Mouse (Mus musculus) cortical plate, adult 2 months (tissue): ENCODE data around the gene Spryd4. TPM values are rescaled to one million over a fixed set of nuclear protein-coding genes. Genes with fewer than 3 reads are reported as not detected.
"Not testable (repeated sequence)": the region's sequence is repeated elsewhere in the genome, so short reads cannot be mapped to it uniquely, and the experiment has no call there.

Source experiments
- H3K27ac ChIP-seq: fragments of 200-500 bp; 2 replicates; pipeline ENCODE4 v1.5.1; 2012; ENCODE audit warnings: low read length, control low read depth, inconsistent platforms; ENCODE audit not compliant: insufficient read depth
- H3K4me1 ChIP-seq: fragments of 200-500 bp; 2 replicates; pipeline ENCODE4 v1.6.1; 2011; ENCODE audit warnings: low read length; ENCODE audit not compliant: control insufficient read depth, insufficient read depth
- H3K4me3 ChIP-seq: fragments of 200-500 bp; 2 replicates; pipeline ENCODE4 v1.5.1; 2011; ENCODE audit warnings: mild to moderate bottlenecking, low read length, control low read depth; ENCODE audit not compliant: insufficient read depth
- CTCF ChIP-seq: fragments of 200-500 bp; IDR thresholded peaks from 2 replicates; pipeline ENCODE4 v1.5.1; 2011; ENCODE audit warnings: mild to moderate bottlenecking, control low read depth, low read length; ENCODE audit not compliant: insufficient read depth; ENCODE audit errors: extremely low read depth
- POLR2A ChIP-seq: fragments of 200-500 bp; IDR thresholded peaks from 2 replicates; pipeline ENCODE4 v1.6.1; 2011; ENCODE audit warnings: mild to moderate bottlenecking, low read length, control low read depth; ENCODE audit not compliant: insufficient read depth; ENCODE audit errors: extremely low read depth
- polyA plus RNA-seq: library from polyadenylated mRNA; depleted of rRNA; stranded (reverse); fragments of >200 nt; gene quantifications from 2 replicates; pipeline ENCODE4 v1.2.3, GENCODE M21; 2012

Gene Spryd4
- polyA plus RNA-seq, 1 experiment: 10.0 TPM

DNA sequence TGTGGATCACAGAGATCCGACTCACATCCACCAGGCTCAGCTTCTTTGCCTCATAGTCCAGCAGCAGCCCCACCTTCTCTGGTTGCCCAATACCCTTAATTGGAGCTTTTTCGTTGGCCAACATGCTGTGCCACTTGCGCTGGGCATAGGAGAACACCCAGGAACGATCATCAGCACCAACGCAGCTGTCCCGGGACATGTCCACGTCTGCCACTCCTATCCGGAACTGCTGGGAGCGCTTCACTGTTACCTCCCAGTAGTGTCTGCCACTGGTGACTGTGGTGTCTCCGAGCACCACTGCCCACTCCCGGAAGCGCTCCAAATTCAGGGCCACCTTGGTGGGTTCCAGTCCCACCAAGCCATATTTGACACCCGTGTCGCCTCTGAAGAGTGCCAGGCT is 653 bp downstream of the Spryd4 start:
- Histone ChIP-seq H3K27ac (no peak overlapping the region), H3K4me3 (peak overlapping the region; percentile 39), H3K4me1 (0 out of 2 replicates have a peak, but pooled peaks cover 3% of the 10 kb centered on the region)
- TF ChIP-seq POLR2A: no peak

DNA sequence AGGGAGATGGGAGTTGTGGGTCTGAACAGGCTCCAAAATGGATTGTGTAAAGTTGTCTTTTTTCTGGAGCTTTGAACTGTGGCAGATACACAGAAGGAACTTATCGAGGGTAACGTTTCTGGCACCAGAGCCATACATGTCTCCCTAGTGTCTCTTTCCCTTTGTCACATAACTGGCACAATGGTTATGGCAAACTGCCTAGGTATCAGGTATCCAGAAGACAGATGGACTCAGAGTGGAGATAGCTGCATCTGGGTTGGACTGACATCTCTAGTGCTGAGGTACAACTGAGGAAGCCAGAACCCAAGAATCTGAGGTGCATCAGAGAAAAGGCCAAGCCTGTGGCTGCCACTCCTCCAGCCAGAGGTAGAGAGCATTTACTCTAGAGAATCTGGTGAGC is 1.5 kb downstream of the Spryd4 start:
- Histone ChIP-seq H3K4me1 (0 out of 2 replicates have a peak, but pooled peaks cover 3% of the 10 kb centered on the region), H3K4me3 (no peak overlapping the region; the same call in 1 of the 2 replicates), H3K27ac (no peak overlapping the region)
- TF ChIP-seq CTCF (no peak), POLR2A (no peak)

DNA sequence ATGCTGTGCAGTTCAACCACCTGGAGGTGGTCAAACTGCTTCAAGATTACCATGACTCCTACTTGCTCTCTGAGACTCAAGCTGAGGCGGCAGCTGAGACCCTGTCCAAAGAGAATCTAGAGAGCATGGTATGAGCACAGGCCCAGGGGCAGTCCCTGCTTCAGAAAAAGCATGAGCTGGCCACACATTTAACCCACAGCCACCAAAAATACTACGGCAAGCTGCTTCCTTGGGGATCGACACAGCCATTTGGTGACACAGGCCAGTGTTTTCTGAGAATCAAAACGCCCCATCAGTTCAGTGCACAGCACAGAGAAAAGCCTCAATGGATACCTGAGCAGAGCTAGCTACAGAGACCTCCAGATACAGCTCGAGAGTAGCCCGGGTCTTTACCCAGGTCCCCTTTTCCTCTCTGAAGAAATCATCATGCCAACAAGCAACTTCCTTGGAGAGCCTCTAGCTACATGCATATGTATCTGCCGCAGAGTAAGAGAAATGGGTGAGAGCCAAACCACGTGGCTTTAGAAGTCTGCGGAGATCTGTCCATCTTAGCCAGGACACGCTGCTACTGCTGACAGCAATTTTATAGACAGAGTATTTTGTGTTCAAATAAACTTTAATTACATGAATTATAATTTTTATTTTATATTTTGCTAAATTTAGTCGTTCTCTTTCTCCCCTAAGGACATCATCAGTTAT is 2.1 kb downstream of the Spryd4 start:
- Histone ChIP-seq H3K4me1 (0 out of 2 replicates have a peak, but pooled peaks cover 3% of the 10 kb centered on the region), H3K27ac (no peak overlapping the region), H3K4me3 (no peak overlapping the region; the same call in 1 of the 2 replicates)
- TF ChIP-seq CTCF (no peak), POLR2A (no peak)

DNA sequence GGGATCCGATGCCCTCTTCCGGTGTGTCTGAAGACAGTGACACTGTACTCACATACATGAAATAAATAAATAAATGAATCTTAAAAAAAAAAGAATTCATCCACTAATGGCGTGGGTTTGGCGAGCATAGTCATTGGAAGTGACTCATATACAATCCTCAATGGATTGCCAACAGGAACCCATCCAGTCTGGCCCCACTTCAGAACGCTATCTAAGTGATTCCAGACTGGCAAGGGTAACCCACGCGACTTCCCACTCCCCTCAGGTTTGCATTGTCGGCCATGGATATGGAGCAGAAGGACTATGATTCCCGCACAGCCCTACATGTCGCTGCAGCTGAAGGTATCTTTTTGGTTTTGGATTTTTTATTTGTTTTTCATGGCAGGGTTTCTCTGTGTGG is 3.3 kb downstream of the Spryd4 start:
- TF ChIP-seq CTCF: no peak
- TF ChIP-seq POLR2A: no peak
- Histone ChIP-seq H3K4me1 (0 out of 2 replicates have a peak, but pooled peaks cover 3% of the 10 kb centered on the region), H3K27ac (no peak overlapping the region), H3K4me3 (no peak overlapping the region)

DNA sequence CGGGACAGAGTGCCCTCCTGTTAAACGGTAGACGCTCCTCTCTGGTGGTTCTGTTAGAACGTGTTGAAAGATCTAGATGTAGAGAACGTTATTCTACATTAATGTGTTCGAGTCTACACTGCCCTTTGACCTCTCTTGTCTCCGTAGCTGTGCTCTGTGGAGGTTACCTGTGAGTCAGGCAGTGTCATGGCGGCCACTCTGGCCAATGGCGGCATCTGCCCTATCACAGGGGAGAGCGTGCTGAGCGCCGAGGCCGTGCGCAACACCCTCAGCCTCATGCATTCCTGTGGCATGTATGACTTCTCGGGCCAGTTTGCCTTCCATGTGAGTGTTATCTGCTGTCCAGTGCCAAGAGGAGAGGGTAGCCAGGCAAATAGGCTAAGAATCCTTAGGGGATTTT is 6.7 kb downstream of the Spryd4 start:
- TF ChIP-seq POLR2A (no peak), CTCF (no peak)
- no peak overlapping the region for H3K4me3 ChIP-seq
- H3K27ac ChIP-seq: no peak overlapping the region

GRCm38 (mm10) chr10:128201856-128202255 is 9.8 kb downstream of the Spryd4 start:
- H3K27ac ChIP-seq: no peak overlapping the region
- no peaks in the 10 kb centered on the region for H3K4me1 ChIP-seq
- TF ChIP-seq POLR2A (no peak), CTCF (no peak)
- H3K4me3 ChIP-seq: no peak overlapping the region

More for the DNA sequence above, 6.7 kb downstream of the Spryd4 start:
- H3K4me1 ChIP-seq: no peaks in the 10 kb centered on the region

DNA sequence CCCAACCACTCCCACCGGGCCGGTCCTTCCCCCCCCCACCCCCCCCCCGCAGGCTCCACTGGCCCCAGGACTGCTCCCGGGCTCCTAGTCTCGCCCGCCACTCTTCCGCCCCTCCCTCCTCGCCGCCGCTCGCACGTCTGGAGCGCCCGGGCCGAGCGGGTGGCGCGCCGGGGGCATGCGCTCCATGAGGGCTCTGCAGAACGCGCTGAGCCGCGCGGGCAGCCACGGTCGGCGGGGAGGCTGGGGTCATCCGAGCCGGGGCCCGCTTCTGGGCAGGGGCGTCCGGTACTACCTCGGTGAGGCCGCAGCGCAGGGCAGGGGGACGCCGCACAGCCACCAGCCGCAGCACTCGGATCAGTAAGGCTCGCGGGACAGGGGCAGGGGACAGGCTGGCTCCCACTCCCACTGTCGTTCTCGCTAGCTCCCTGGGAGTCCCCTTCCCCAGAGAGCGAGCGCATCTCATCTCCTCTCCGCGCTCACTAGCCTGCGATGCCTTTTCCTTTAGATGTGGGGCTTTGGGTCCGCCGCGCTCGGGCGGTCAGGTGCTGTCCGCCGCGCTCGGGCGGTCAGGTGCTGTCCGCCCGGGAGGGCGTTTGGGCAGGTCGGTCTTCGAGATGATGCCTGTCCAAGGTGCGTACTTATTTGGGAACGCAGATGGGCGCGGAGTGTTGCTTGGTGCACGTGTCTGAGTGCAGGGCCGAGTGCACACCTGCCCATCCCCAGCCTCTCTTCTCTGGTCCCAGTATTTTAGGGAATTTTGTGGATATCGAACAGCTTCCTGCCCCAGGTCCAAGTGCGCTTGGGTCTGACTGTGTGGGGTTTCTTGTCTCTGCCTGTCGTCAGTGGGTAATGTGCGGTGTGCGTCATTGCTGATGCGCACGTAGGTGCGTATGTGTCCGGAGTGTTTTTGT is 16.8 kb downstream of the Spryd4 start:
- TF ChIP-seq CTCF: no peak
- peak; percentile 98 for TF ChIP-seq POLR2A
- Histone ChIP-seq H3K27ac (peak overlapping the region; percentile 4; the same call in 1 of the 2 replicates), H3K4me3 (peak overlapping the region; percentile 57), H3K4me1 (no peaks in the 10 kb centered on the region)

GRCm38 (mm10) chr10:128194024-128194550 is 17.5 kb downstream of the Spryd4 start, which contains the start of gene Gls2:
Gene Gls2 (plus strand): TSS chr10:128194457.
- TF ChIP-seq POLR2A (peak; percentile 60; the same call in 1 of the 2 replicates), CTCF (no peak)
- H3K27ac ChIP-seq: peak within 1 kb of the TSS; percentile 4; the same call in 1 of the 2 replicates
- H3K4me1 ChIP-seq: no peaks in the 10 kb centered on the region
- H3K4me3 ChIP-seq: peak within 1 kb of the TSS; percentile 57

GRCm38 (mm10) chr10:128193113-128193512 is 18.5 kb downstream of the Spryd4 start:
- no peaks in the 10 kb centered on the region for H3K4me1 ChIP-seq
- no peak overlapping the region for H3K27ac ChIP-seq
- TF ChIP-seq CTCF (no peak), POLR2A (no peak)
- no peak overlapping the region for H3K4me3 ChIP-seq

DNA sequence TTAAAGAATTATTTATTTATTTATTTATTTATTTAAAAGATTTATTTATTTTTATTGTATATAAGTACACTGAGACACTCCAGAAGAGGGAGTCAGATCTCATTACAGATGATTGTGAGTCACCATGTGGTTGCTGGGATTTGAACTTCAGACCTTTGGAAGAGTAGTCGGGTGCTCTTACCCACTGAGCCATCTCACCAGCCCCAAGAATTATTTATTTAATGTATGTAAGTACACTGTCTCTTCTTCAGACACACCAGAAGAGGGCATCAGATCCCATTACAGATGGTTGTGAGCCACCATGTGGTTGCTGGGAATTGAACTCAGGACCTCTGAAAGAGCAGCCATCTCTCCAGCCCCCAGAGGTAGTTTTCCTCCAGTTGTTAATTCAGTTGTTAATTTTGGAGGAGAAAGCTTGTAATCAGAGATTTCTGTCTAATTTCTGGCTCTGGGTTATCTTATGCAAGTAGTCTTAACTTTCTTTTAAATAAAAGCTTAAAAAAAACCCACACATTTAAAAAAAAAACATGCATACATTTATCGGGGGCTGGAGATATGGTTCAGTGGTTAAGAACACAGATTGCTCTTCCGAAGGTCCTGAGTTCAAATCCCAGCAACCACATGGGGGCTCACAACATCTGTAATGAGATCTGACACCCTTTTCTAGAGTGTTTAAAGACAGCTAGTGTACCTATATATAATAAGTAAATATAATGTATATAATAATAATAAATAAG is 19.4 kb downstream of the Spryd4 start:
- H3K27ac ChIP-seq, H3K4me3 ChIP-seq, H3K4me1 ChIP-seq: not testable (repeated sequence)
